Mouse (Mus musculus) cerebellum, adult 11-12 months (tissue): ENCODE measurements at regions not wholly inside any gene's neighbourhood (a gene's known extent, or its start where the extent isn't known, plus 50 kb on each side); places are given as distances from the start of the nearest gene placed in this dataset.
A peak's percentile ranks its signal among the peaks of the same experiment; 100 is the strongest.
"Not testable (repeated sequence)": the region's sequence is repeated elsewhere in the genome, so short reads cannot be mapped to it uniquely, and the experiment has no call there.

Experiments used
- DNase-seq: peaks from one replicate; pipeline ENCODE4 v3.0.0; 2022

DNA sequence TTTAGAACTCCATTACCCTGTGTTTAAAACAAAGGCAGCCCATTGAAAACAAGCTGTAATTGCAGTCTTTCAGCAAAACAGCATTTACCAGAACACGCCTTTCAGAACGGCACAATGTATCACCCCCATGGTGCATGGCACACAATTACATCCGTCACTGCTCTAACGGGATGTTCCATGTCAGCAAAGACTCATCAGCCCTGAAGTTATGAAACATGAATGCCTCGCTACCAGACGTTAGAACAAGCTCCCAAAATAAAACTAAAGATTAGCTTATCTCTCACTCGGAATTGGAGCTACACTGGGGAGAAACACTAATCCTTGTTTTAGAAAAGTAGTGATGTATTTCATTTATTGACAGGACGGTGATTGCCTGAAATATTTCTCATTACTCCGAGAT lies 301.4 kb downstream of the Tox3 start:
- no peak for DNase-seq

DNA sequence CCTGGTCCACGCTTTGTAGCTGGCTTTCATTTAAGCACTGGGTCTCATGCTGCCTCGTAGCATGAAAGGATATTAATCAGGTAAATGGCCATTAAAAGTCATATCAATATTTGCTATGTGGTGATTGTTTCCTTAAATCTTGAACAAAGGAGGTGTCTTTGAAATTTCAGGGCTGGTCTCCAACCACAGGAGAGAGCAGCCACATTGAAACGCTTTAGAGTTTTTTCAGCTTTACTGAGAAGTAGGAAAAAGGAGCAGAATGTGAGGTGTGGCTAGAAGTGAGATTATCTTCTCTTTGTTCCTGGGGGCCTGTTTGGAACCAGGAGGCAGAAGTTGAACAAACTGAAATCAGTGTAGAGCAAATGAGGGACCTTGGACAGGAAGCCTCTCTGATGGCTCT lies 311.7 kb downstream of the Tox3 start:
- no peak for DNase-seq

DNA sequence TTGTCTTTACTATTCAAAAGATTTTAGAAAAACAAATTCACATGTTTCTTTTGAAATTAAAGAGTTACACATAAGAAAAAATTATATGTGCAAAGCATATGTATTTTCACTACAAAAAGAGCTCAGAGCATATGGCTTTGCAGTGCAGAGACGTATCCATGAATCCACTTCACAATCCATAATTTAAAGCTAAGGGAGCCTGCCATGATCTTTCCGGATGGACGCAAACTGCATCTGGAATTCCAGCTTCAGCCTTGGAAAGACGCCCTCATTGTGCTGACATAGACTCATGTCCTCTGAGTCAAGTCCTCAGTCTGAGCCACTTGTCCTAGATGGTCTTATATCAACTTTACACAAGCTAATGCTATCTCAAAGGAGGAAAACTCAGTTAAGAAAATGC lies 315.6 kb downstream of the Tox3 start:
- DNase-seq = no peak

DNA sequence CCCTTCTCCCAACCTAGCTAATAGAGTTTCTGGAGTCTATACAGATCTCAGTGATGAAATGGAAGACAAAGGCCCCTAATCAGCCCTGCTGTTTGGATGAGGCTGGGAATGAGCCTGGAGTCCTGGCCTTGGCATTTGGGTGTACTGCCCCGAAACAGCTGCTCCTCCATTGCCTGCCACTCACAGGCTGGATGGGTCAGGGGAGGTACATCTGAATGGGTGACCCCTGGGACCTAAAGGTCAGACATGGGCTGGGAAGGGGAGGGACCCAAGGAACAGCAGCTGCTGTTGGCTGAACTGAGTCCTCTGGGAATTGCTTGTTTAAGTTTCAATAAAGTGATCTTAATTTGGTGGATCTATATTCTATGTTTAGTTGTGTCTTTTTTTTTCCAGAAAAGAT lies 316.9 kb downstream of the Tox3 start:
- no peak for DNase-seq

DNA sequence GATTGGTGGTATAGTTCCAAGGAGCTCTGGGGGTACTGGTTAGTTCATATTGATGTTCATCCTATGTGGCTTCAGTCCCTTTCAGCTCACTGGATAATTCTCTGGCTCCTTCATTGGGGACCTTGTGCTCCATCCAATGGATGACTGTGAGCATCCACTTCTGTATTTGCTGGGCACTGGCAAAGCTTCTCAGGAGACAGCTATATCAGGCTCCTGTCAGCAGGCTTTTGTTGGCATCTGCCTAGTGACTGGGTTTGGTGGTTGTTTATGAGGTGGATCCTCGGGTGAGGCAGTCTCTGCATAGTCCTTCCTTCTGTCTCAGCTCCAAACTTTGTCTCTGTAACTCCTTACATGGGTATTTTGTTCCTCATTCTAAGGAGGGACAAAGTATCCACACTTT lies 330.2 kb downstream of the Tox3 start:
- not testable (repeated sequence) for DNase-seq

DNA sequence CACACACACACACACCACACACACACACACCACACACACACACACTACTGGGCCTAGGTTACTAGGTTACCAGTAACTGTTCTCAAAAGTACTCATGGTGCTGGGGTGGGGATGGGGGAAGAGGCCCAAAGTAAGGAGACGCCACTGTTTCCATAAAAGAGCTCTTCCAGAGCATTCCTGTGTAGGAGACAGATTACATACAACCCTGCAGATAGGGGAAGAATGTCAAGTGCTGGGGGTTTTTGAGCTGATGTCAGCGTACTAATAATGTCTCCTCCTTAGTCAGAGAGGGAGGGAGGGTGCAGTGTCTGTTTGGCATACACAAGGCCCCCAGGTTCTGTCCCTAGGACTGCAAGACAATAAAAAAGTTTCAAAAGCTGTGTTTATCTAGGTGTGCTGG lies 334.4 kb downstream of the Tox3 start:
- no peak for DNase-seq

DNA sequence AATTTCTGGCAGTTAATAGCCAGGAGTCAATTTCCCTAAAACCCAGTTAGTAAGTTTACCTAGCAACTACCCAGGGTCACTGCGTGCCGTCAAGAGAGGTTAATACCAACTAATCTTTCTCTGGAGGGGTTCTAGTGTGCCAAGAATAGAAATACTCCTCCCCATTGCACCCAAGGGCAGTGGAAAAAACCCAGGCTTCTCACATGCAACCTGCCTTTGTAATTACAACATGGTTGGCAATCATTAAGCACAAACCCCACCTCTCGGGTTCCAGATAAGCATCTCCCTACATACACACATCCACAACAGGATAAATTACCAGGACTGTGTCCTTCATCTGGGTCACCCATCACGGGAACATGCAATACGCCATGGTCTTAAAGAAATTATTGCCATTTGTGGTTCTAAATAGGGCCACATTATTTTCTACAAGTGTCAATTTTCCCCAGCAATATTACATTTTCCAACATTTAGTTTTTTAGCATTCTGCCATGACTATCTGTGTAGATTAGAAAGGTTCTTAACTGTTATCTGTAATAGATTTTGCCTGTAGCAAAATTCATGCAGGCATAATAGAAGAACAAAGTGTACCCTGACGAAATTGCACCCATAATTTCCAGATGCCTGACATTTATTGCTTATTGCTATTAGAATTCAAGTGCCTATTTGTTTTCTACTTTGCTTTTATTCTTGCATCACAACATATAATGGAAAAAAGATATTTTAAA lies 336.3 kb downstream of the Tox3 start:
- DNase-seq = no peak

DNA sequence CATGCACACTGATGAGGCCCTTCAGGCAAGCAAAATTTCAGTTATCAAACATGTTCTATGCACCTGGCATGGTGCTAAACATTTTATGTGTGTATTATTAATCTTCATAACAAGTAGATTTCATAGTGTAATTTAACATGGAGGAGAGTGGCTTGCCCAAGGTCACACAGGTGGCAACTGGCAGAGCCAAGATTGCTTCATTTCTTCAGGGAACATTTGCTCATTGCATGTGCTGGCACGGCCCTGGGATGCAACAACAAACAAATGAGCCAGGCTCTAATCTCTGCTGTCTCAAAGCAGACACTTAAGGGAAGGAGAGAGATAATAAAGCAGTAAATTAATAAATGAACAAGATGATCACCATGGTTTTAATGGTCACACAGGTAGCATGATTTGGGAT lies 338.7 kb downstream of the Tox3 start:
- no peak for DNase-seq

DNA sequence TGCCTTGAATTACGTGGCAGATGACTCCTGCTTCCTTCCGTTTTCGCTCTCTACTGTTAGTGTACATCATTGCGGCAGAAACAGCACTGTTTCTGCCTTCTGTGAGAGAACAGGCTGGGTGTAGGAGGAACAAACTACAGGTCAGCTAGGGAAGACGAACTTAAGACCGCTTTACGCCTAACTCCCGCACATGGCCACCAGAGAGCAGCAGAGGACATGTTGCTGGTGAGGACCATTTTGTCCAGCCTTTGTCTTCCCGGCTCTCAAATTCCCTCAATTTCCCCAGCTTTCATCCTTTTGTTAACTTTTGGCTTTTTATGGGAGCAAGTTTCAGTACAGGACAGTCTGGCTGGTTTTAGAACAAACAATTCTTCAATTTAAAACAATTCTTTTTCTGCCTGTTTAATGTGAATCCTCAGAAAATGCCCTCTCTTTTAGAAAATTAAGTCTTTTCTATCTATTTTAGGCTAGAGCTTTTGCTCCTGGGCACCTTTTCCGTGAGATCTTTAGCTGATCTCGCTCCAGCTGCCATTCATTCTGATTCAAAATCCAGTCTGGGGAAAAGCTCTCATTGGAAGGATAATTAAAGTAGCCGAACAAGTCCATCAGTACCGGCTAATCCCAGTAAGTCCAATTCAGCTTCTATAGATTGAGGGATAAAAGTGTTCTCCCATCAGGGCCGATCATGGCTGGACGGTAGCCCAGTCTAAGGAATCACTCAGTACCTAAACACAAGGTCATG lies 347.1 kb downstream of the Tox3 start:
- peak; percentile 38 for DNase-seq

DNA sequence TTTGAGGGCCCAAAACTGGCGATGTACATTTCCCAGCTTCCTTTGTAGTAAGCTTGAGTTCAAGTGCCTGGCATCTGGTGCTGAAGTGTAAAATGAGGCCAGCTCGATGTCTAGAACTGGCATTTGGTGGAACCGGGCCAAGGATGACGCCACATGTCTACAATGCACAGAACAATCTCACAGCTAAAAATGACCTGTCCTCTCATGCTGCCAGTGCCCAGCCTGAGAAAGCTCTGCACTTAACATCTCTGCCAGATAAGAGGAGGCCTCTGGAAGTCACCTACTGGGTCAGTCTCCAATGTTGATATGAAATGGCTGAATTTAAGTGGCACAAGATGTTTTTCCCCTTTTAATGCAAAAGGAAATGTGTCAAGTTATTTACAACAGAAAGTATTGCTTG lies 354.4 kb downstream of the Tox3 start:
- no peak for DNase-seq

DNA sequence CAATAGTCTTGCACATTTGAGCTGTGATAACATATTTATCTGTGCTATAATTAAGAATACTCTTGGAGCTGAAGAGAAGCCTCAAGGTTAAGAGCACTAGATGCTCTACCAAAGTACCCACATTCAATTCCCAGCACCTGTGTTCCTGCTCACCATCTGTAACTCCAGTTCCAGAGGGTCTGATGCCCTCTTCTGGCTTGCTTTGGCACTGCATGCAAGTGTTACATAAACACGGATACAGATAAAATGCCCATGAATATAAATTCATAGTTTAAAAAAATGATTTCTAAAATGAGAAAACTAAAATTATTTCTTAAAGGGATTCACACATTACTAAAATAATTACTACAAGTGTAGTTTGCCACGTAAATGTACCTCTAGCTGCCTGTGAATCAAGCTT lies 364.3 kb downstream of the Tox3 start:
- no peak for DNase-seq

DNA sequence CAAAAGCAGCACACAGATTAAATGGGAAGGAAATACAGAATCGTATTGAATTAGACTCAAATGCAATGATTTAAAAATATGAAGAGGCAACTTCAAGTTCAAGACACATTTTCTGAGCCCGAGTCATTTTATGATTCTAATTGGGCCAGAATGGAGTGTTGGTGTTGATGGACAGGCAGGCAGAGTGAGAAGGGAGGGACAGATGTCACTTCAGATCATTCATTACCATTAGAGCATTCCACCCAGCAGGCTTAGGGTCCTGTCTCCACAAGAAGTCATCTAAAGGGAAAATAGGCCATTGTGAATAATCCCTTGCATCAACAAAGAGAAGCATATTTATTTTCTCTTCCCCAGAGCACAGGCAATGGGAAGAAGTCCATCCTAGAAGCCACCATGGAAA lies 365.6 kb downstream of the Tox3 start:
- DNase-seq = no peak

DNA sequence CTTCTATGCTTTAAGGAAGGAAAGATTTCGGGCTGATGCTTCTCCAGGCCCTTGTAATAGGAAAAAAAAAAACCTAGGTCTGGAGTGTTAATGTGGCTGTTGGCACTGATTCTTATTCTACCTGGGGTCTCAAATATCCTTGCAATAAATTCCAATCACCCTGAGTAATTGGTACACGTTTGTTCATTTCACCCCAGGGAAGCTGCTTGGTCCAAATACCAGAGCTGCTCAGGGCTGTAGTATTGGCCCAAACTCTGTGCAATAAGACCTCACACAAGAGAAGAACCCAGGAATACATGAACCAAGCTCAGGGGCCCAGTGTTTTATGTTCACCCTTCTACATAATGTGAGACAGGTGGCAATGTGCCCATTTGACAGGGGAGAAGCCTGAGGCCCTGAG lies 366.8 kb downstream of the Tox3 start:
- no peak for DNase-seq

DNA sequence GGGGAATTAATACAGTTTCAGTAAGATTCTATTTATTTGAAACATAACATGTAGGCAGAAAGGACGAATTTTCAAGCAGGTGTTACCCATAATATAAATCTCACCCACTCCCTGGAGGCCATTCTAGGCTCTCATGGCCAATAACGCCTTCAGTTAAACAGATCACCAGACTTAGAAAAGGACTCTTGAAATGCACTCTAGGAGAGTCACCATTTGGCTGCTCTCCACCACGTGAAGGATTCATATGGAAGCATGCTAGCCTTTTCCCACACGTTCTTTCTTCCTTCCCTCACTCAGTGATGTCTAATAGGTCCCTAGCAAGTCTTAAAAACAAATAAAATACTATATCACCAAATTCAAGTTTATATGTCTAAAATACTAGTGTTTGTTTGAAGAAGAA lies 367.7 kb downstream of the Tox3 start:
- DNase-seq = no peak

DNA sequence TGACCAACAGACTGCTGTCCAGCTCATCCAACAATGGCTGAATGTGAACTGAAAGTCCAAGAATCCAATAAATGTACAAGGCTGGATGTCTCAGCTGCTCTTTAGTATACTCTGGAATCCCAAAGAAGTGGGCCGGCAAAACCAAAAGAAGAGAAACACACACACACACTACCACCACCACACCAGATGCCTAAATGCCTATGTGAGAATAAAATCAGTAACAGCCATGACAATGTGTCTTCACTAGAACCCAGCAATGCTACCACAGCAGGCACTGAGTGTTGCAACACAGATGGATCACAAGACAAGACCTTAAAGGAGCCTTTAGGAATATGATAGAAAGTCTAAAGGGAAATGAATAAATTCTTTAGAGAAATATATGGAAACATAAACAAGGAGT lies 385.3 kb downstream of the Tox3 start:
- no peak for DNase-seq

DNA sequence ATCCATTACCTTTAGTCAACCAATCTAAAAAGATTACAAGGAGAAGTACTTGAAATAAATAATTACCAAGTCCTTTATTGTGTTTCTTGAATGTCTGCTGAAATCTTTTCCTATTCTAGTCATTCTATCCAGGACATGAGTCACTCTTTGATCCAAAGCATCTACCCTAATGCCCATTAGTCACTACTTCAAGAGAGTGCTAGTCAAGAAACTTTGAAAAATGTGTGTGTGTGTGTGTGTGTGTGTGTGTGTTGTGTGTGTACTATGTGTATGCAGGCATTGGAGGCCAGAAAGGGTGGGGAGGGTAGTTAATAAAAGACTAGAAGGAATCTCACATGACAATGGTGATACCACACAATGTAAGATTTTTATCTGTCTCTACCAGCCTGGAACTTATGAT lies 390.7 kb downstream of the Tox3 start:
- DNase-seq = no peak

DNA sequence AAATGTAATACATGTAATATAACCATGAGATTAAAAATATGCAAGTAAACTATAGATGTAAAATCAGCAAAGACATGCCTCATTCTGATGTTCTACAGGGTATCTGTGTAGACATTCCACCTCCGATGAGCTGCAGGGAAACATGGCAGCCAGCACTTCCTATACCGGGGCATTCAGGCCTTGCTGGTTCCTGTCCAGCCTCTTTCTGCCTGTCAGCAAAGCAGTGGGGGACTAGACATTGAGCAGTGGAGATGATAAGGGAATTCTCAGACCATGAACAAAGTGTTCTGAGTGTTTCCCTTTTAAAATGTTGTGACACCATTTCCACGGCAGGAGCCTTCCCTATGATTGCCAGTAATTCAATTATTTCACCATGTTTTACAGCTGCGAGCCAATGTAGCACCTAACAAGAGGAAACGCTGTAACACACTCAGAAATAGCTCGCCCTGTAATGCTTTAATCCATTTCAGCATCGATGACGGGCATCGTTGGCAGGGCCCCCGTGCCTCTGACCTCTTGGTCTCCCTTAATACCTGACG lies 391.6 kb downstream of the Tox3 start:
- no peak for DNase-seq

DNA sequence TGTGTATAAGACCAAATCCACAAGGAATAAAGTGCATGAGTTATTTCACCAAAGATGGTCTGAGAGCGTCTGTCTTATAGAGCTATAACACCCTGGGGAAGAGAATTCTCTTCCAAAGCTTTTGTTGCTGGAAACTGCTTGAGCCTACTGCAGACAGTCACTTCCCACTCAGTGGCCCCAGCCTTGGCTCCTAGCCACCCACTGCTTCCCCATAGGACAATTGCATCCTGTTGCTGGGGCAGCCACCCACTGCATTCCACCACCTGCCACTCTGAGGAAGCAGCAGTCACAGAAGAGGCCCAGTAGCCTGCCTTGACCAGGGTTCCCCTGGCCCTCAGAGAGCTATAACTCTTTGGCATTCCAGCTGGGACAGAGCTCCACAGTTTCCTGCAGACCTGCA lies 409.3 kb downstream of the Tox3 start:
- no peak for DNase-seq

DNA sequence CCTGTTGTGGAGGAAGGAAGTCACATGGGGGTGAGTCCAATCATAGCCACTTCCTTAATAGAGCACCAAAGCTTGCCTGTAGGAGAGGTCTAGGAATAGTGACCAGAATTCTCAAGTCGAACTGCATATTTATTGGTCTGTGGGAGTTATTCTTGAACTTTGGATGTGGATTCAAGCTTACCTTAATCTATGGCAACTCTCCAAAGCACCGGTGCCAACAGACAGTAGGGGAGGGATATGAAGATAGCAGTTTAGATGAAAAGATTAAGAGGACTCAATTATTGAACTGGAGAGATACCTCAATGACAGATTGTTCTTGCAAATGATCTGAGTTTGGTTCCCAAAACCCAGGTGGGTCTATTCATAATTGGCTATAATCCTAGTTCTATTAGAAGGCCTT lies 413.6 kb downstream of the Tox3 start:
- DNase-seq = no peak

DNA sequence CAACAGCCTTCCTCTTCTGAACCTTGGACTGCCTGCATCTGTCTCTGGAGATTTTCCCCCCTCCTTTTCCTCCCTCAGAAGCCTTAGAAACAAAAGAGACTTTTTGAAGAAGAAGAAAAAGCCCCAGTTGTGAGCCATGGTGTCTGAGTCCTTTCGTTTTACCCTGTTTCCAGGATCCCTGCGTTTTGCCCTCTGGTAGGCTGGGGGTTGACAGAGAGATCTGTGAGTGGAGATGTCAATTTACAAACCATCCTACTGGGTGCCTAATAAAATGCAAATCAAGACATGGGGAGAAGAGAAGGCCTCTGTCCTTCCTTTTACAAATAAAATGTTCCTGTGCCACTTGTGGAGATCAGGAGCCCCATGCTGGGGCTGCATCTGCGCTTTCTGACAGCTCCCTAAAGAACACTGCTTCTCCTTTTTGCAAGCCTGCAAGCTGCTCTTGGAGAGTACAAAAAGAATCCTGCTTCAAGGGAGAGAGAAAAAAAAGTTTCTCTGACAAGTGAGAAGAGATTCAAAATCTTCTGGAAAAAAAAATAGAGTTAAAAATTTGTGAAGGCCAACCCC lies 421.4 kb downstream of the Tox3 start:
- no peak for DNase-seq

DNA sequence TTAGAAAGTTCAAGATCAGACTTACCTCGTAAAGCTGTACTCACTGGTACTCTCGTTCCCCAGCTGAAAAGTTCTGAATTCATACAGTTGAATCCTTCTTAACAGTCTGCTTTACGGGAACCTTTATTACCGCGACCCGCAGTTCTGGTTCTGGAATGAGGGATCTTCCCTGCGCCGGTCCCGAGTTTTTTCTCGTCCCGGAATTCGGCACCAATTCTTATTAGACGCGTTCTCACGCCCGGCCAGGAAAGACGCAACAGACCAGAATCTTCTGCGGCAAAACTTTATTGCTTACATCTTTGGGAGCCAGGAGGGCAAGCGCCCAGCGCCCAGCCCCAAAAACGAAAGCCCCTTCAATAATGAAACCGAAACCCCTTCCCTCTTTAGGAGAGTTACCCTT lies 423.4 kb downstream of the Tox3 start:
- DNase-seq = peak; percentile 7

DNA sequence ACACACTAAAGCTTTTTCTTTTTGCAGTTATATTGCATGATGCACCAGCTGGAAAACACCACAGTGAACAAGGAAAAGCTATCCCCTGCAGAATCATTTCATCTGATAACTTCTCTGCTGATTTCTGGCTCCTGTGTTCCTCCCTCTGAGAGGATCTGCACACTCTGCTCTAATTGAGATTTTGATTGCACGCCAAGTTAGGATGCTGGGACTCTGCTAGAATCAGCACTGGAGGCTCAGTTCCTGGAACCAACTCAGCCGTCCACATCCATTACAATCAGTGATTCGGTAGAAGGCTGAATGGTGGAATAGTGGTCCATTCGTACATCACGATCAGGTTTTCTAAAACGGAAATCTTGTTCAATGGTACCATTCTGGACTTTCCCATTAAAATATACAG lies 434.1 kb downstream of the Tox3 start:
- no peak for DNase-seq

DNA sequence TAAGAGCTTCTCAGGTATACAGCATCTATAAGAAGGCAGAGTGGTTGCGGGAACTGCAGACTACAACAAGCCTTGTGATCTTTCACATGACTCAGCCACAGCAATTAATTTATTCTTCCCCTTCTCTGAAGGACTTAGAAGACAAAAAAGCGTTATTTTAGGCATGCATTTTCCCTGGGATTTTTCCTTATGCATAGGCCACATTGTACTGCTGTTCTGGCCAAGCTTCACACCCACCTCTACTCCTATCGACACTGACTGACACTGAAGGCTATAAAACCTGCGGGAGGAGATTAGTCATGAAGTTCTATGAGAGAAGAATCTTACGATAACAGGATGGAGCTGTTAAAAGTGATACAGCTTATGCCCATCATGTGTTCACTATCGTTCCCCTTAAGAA lies 441.9 kb downstream of the Tox3 start:
- no peak for DNase-seq

DNA sequence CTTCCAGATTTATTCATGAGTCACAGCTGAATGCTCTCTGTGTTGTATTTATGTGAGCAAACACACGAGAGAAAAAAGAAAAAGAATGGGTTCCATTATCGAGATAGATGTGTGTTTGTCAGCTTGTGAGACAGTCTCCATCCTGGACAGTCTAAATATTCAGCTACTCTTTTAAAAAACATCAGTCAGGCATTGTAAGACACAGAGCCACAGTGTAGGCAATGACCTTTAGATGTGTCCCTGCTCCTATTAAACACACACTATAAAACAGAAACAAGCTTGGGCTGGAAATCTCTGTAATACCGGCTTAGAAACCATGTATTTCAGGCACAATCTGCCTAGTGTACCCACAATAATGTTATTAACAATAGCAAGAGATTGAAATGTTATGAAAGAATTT lies 442.6 kb downstream of the Tox3 start:
- DNase-seq = no peak
